Mouse (Mus musculus): ENCODE measurements at regions not wholly inside any gene's neighbourhood (a gene's known extent, or its start where the extent isn't known, plus 50 kb on each side); places are given as distances from the start of the nearest gene placed in this dataset.
"Not testable (repeated sequence)": the region's sequence is repeated elsewhere in the genome, so short reads cannot be mapped to it uniquely, and the experiment has no call there.

DNA sequence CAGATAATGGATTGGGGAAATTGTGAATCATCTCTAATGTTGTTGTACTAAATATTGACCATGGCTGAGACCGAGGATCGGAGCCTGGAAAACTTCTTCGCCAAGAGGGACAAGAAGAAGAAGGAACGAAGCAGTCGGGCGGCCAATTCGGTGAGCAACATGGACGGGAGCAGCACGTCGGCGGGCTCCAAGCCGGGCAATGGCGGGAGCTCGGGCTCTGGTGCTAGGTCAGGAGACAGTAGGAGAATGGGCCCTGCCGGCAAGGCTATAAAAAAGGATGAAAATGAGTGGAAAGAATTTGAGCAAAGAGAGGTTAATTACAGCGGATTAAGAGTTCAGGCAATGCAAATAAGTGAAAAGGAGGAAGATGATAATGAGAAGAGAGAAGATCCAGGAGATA, 55.0 kb upstream of the Zfp990 start:
- not testable (repeated sequence) for H3K4me1 ChIP-seq; ATAC-seq (ENCODE audit: borderline replicate concordance, extremely low read depth, low FRiP score, low TSS enrichment); H3K4me2 ChIP-seq; H3K36me3 ChIP-seq; H3K9me3 ChIP-seq; H3K4me3 ChIP-seq; H3K27me3 ChIP-seq; H3K9ac ChIP-seq; H3K27ac ChIP-seq
- WGBS: 91% methylated on average over 16 of the region's 16 CpGs

DNA sequence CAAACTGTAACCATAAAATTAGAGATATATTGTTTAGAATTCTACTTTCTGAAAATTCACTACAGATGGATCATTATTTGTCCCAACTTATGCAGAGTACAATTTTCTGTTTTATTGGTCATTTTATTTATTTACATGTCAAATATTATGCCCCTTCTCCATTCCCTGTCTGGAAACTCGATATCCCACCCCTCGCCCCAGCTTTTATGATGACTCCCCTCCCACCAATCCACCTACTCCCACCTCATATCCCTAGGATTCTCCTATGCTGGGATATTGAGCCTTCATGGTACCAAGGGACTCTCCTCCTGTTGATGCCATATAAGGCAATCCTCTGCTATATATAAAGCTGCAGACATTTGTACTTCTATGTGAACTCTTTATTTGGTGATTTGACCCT, 62.0 kb upstream of the Zfp990 start:
- H3K9ac ChIP-seq: no peak overlapping the region
- no peaks in the 10 kb centered on the region for H3K4me1 ChIP-seq
- H3K4me3 ChIP-seq: no peak overlapping the region
- no peaks in the 10 kb centered on the region for H3K27me3 ChIP-seq
- H3K27ac ChIP-seq: no peak overlapping the region
- peaks cover 25% of the 10 kb centered on the region for H3K9me3 ChIP-seq
- 74% methylated on average over 2 of the region's 2 CpGs for WGBS
- H3K36me3 ChIP-seq: no peaks in the 10 kb centered on the region
- no peak for ATAC-seq (ENCODE audit: borderline replicate concordance, extremely low read depth, low FRiP score, low TSS enrichment)
- H3K4me2 ChIP-seq: no peak overlapping the region

DNA sequence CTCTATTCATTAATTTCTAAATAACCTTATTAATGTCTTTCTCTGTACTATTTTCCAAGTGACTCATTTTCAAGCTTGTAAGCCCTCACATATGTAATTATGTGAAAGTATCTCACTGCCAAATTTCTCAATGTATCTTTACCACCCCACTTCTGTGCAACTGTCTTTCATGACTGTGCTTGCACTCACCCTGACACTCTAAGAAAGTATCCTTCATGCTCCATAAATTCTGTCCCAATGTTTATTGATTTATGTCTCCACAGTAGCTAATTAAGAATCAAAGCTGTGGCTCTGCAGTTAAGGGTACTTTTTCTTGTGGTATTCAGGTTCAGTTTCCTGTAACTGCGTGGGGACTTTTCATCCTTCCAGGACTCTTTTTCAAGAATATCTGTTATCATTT, 73.8 kb upstream of the Zfp990 start:
- not testable (repeated sequence) for H3K4me2 ChIP-seq; H3K4me3 ChIP-seq; H3K27ac ChIP-seq; H3K9ac ChIP-seq; H3K27me3 ChIP-seq; H3K36me3 ChIP-seq; ATAC-seq (ENCODE audit: borderline replicate concordance, extremely low read depth, low FRiP score, low TSS enrichment); H3K4me1 ChIP-seq
- H3K9me3 ChIP-seq: peaks cover 31% of the 10 kb centered on the region
- 73% methylated on average over 1 of the region's 1 CpGs for WGBS

DNA sequence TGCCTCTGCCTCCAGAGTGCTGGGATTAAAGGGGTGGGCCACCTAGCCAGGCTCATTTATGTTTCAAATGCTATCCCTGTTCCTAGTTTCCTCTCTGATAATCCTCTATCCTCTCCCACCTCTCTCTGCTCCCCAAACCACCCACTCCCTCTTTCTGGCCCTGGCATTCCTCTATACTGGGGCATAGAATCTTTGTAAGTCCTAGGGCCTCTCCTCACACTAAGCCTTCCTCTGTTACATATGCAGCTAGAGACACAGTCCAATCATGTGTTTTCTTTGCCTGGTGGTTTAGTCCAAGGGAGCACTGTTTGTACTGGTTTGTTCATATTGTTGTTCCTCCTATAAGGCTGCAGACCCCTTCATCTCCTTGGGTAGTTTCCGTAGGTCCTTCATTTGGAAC, 76.0 kb upstream of the Zfp990 start:
- no peaks in the 10 kb centered on the region for H3K27me3 ChIP-seq
- H3K4me2 ChIP-seq: no peak overlapping the region
- H3K27ac ChIP-seq: no peak overlapping the region
- 84% methylated on average over 1 of the region's 1 CpGs for WGBS
- ATAC-seq (ENCODE audit: borderline replicate concordance, extremely low read depth, low FRiP score, low TSS enrichment): no peak
- H3K4me3 ChIP-seq: no peak overlapping the region
- H3K4me1 ChIP-seq: no peaks in the 10 kb centered on the region
- H3K9ac ChIP-seq: no peak overlapping the region
- peaks cover 27% of the 10 kb centered on the region for H3K9me3 ChIP-seq
- no peaks in the 10 kb centered on the region for H3K36me3 ChIP-seq

DNA sequence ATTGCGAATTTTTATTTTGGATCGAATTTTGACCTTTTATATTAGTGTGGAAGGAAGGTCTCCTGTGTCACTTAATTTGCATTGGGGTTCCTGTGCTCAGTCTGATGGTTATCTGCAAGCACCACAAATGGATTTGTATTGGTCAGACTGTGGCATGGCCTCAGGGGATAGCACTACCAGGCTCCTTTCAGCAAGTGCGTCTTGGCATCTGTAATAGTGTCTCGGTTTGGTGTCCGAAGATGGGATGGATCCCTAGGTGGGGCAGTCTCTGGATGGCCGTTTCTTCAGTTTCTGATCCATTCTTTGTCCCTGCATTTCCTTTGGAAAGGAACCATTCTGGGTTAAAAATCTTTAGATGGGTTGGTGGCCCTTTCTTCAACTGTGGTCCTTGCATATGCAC, 76.5 kb upstream of the Zfp990 start:
- Histone ChIP-seq H3K36me3 (no peaks in the 10 kb centered on the region), H3K27ac (no peak overlapping the region), H3K4me3 (no peak overlapping the region), H3K4me2 (no peak overlapping the region), H3K9ac (no peak overlapping the region), H3K9me3 (peaks cover 27% of the 10 kb centered on the region), H3K27me3 (no peaks in the 10 kb centered on the region), H3K4me1 (no peaks in the 10 kb centered on the region)
- 68% methylated on average over 6 of the region's 6 CpGs for WGBS
- ATAC-seq (ENCODE audit: borderline replicate concordance, extremely low read depth, low FRiP score, low TSS enrichment): no peak

DNA sequence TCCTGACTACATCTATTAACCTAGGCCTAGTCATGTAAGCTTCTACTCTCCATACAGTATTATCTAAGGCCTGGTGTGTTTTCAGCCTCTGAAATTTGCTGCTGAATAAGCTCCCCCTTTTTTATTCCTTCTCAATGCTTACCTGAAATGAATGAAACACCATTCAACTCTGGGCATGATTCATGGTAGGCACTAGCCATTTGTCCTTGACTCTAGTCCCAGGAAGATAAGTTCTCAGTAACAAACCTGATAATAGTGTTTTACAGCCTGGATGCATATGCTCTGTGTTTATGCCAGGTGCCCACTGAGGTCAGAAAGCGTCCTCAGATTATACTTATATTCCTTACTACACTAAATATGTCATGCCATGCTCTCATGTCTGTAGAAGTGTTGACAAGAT, 77.3 kb upstream of the Zfp990 start:
- H3K27me3 ChIP-seq; H3K4me3 ChIP-seq; H3K9ac ChIP-seq; H3K4me1 ChIP-seq; ATAC-seq (ENCODE audit: borderline replicate concordance, extremely low read depth, low FRiP score, low TSS enrichment); H3K27ac ChIP-seq; H3K36me3 ChIP-seq; H3K4me2 ChIP-seq: not testable (repeated sequence)
- peaks cover 27% of the 10 kb centered on the region for H3K9me3 ChIP-seq
- WGBS: 39% methylated on average over 1 of the region's 1 CpGs

DNA sequence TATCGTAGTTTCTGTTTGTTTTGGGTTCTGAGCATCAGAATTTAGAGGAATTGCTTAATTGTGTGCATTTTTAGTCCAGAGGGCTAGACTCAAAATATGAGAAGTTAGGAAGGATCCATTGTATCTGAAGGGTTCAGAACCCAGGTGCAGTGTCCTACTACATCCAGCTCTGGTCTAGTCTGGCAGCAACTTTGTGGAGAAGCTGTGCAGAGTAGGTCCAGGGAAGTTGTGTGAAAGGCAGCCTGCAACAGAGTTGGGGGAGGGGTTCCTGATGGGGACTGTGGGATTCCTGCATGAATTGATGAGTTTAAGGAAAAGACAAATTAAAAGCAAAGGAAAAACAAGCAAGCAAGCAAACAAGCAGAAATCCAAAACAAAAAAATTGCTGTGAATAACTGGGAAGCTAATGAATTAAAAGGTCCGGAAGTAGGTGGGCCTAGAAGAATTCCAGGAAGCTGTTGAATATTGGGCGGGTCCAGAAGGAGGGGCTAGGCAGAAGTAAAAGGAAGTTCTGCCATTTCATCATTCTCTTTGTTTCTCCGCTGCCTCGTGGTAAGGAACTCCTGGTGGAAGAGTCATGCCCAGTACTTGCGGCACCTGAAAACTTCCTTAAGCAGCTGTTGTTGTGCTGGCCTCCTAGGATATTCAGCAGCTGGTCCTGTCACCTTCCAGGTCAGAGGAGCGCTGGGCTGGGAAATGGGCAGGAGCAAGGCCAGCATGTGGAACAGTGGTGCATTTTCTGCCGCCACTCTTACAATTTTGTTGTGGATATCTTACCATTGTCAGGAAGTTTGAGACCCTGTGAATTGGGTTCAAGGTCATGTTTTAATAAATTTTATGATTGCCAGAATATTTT, 78.4 kb upstream of the Zfp990 start:
- Histone ChIP-seq H3K36me3 (no peaks in the 10 kb centered on the region), H3K9me3 (peaks cover 24% of the 10 kb centered on the region), H3K4me3 (no peak overlapping the region), H3K27ac (no peak overlapping the region), H3K4me1 (no peaks in the 10 kb centered on the region), H3K9ac (no peak overlapping the region), H3K27me3 (no peaks in the 10 kb centered on the region), H3K4me2 (no peak overlapping the region)
- peak; percentile 57; the same call in 1 of the 2 replicates for ATAC-seq (ENCODE audit: borderline replicate concordance, extremely low read depth, low FRiP score, low TSS enrichment)
- 61% methylated on average over 8 of the region's 8 CpGs for WGBS

DNA sequence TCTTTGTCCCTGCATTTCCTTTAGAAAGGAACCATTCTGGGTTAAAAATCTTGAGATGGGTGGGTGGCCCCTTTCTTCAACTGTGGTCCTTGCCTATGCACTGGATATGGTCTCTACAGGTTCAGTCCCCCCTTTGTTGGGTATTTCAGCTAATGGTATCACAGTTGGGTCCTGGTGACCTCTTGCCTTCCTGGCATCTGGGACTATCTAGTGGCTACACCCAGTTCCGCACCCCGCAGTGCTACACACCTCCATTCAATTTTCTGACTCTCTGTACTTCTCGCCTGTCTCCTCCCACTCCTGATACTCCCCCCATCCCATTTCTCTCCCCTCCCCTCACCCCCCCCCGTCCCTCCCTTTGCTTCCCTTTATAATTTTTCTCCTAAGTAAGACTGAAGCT, 92.7 kb upstream of the Zfp990 start:
- not testable (repeated sequence) for H3K36me3 ChIP-seq; ATAC-seq (ENCODE audit: borderline replicate concordance, extremely low read depth, low FRiP score, low TSS enrichment); H3K4me3 ChIP-seq; H3K9me3 ChIP-seq; H3K27ac ChIP-seq; H3K4me1 ChIP-seq; H3K4me2 ChIP-seq; H3K27me3 ChIP-seq; H3K9ac ChIP-seq
- WGBS: 48% methylated on average over 4 of the region's 4 CpGs

DNA sequence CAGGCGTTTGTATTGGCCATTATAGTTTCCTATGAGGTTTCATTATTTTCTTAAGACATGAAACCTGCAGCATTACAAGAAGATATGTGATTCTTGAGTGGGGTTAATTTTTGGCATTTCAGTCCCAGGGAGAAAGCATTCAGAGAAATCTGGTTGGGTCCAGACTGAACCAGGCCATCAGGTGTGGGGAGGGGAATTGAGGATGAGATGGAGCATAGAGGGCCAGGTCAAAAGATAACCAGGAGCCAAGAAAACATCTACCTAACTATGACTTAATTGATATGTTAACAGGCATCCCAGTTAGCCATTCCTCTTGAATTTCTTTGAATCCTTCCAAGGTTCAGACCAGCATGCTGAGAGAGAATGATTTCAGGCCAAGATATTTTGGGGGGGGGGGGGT, 96.2 kb upstream of the Tnfrsf8 start:
- H3K9me3 ChIP-seq: no peaks in the 10 kb centered on the region; the same call in 1 of the 2 replicates
- H3K4me3 ChIP-seq: no peak overlapping the region
- no peaks in the 10 kb centered on the region for H3K27me3 ChIP-seq
- H3K4me2 ChIP-seq: no peak overlapping the region
- H3K4me1 ChIP-seq: no peaks in the 10 kb centered on the region
- ATAC-seq (ENCODE audit: borderline replicate concordance, extremely low read depth, low FRiP score, low TSS enrichment): no peak
- H3K27ac ChIP-seq: no peak overlapping the region
- 39% methylated on average over 1 of the region's 1 CpGs for WGBS
- no peaks in the 10 kb centered on the region for H3K36me3 ChIP-seq
- no peak overlapping the region for H3K9ac ChIP-seq

DNA sequence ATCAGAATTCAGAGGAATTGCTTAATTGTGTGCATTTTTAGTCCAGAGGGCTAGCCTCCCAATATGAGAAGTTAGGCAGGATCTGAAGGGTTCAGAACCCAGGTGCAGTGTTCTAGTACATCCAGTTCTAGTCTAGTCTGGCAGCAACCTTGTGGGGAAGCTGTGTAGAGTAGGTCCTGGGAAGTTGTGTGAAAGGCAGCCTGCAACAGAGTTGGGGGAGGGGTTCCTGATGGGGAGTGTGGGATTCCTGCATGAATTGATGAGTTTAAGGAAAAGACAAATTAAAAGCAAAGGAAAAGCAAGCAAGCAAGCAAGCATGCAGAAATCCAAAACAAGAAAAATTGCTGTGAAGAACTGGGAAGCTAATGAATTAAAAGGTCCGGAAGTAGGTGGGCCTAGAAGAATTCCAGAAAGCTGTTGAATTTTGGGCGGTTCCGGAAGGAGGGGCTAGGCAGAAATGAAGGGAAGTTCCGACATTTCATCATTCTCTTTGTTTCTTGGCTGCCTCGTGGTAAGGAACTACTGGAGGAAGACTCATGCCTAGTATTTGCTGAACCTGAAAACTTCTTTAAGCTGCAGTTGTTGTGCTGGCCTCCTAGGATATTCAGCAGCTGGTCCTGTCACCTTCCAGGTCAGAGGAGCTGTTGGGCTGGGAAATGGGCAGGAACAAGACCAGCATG, 95.0 kb upstream of the Tnfrsf8 start:
- H3K9me3 ChIP-seq: no peaks in the 10 kb centered on the region; the same call in 1 of the 2 replicates
- WGBS: 68% methylated on average over 5 of the region's 5 CpGs

DNA sequence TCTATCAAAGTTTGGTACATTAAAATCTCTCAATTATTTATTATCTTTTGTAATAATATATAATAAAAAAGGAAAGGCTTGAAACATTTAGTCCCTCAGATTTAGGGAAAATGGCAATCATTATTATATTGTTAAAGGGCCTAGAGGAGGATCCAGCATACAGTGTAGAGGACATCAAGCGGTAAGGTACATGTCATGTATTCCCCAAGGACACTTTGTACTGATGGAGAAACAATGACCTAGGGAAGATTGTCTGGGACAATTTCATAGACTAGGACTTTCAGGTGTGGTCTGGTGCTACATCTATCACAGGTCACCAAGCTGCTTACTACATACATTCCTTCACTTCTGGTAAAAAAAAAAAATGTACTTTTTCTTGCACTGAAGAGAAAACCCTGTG, 91.1 kb upstream of the Tnfrsf8 start:
- H3K9ac ChIP-seq; H3K4me2 ChIP-seq; ATAC-seq (ENCODE audit: borderline replicate concordance, extremely low read depth, low FRiP score, low TSS enrichment); H3K27ac ChIP-seq; H3K9me3 ChIP-seq; H3K4me1 ChIP-seq; H3K4me3 ChIP-seq; H3K27me3 ChIP-seq; H3K36me3 ChIP-seq: not testable (repeated sequence)
- 50% methylated on average over 1 of the region's 1 CpGs for WGBS

More for the DNA sequence above, 95.0 kb upstream of the Tnfrsf8 start:
- no peak overlapping the region for H3K9ac ChIP-seq
- H3K4me2 ChIP-seq: no peak overlapping the region
- H3K27me3 ChIP-seq: no peaks in the 10 kb centered on the region
- no peak for ATAC-seq (ENCODE audit: borderline replicate concordance, extremely low read depth, low FRiP score, low TSS enrichment)
- H3K4me1 ChIP-seq: no peaks in the 10 kb centered on the region
- no peaks in the 10 kb centered on the region for H3K36me3 ChIP-seq
- H3K27ac ChIP-seq: no peak overlapping the region
- no peak overlapping the region for H3K4me3 ChIP-seq

DNA sequence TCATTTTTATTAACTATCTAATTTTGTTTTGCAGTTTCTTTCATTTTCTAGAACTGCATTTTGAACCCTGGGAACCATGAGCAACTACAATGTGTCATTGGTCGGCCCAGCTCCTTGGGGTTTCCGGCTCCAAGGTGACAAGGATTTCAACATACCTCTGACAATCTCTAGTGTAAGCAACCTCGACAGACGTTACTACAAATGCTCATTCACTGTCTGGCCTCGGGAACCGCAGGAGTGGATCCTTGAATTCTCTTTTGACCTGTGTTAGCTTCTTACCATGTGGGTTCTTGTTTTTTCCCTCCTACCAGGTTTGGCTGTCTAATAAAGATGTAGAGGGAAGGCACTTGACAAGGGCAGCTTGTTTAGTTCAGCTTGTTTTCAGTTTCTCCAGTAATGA, 89.3 kb upstream of the Tnfrsf8 start:
- H3K4me3 ChIP-seq; H3K9ac ChIP-seq; ATAC-seq (ENCODE audit: borderline replicate concordance, extremely low read depth, low FRiP score, low TSS enrichment); H3K4me2 ChIP-seq; H3K9me3 ChIP-seq; H3K4me1 ChIP-seq; H3K27ac ChIP-seq; H3K36me3 ChIP-seq; H3K27me3 ChIP-seq: not testable (repeated sequence)
- 61% methylated on average over 6 of the region's 6 CpGs for WGBS

Measured in lung, embryonic 15.5 days (tissue).